Comparison of ENCODE assay signal across 18 mouse cellular contexts in the genomic region with DNA sequence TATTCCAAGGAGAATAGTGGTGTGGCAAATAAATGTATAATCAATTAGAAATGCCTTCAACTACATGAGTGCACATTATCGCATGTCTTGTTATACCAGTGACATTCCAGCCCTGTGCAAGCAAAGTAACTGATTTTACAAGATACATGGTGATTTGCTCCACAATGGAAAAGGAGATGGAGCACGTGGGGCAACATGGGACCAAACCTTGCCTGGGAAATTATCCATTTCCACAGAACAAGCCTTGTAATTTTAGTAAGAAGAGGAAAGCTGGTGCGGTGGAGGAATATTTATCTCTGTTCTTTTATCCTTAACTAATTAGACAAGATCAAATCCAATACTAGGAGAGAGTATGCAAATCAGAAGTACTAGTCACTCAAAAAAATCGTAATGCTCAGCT.
"Had no signal": no experiment of that assay in that cellular context is flagged by ENCODE, and none has a peak within 500 bp of the region (broad histone marks: within the 10 kb centered on the region; RNA-seq: fewer than 3 reads in every experiment).

No protein-coding gene starts in this region.

- DNase-seq: liver, embryonic 13.5 days; liver, postnatal 0 days; lung, adult 2 months; lung, postnatal 14 days; lung, postnatal 36 days; midbrain, embryonic 14.5 days; right cerebral cortex, postnatal 25 days; thymus, adult 2 months; thymus, postnatal 25 days; thymus, postnatal 4 days had no signal

- H3K27ac ChIP-seq: liver, embryonic 13.5 days; liver, embryonic 15.5 days; lung, embryonic 15.5 days; macrophage; midbrain, embryonic 12.5 days; neural tube, embryonic 12.5 days; stomach, embryonic 15.5 days; stomach, postnatal 0 days had no signal

- H3K4me3 ChIP-seq: liver, embryonic 13.5 days; liver, embryonic 15.5 days; lung, embryonic 15.5 days; megakaryocyte, embryonic 14.5 days; midbrain, embryonic 12.5 days; neural tube, embryonic 12.5 days; stomach, embryonic 15.5 days had no signal
